Mouse (Mus musculus) thymus, postnatal 4 days (tissue): ENCODE measurements around the gene Ugt2b35.
"Not testable (repeated sequence)": the region's sequence is repeated elsewhere in the genome, so short reads cannot be mapped to it uniquely, and the experiment has no call there.

Experiments used
- DNase-seq: peaks from one replicate; pipeline ENCODE4 v3.0.0; 2021

Gene Ugt2b35

DNA sequence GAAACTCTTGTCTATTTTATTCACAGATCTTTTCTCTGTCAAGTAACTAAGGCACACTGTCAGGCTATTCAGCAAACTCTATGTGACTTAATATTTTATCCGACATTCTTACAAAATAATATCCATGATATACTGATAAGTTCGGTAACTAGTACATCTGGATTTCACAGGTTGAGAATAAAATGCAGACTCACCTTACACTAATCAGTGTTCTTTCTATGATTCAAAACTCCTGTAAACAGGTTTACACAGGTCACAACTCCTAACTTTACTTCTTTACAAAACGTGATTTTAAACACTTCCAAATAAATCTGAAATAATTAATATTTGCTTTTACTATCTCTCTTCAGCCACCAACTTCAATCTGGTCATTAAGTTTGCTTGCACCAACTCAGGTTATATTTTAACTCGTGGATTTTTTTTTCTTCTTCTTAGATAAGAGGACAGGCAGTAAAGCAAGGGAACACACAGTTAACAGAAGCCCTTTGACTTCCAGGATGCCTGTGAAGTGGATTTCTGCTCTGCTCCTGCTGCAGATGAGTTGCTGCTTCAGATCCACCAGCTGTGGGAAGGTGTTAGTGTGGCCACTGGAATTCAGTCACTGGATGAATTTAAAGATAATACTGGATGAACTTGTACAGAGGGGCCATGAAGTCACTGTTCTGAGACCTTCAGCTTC lies at the start of gene Ugt2b35:
Ugt2b35 (plus strand) TSS at position 466 of the 679 bp plus-strand sequence.
- no peak for DNase-seq

DNA sequence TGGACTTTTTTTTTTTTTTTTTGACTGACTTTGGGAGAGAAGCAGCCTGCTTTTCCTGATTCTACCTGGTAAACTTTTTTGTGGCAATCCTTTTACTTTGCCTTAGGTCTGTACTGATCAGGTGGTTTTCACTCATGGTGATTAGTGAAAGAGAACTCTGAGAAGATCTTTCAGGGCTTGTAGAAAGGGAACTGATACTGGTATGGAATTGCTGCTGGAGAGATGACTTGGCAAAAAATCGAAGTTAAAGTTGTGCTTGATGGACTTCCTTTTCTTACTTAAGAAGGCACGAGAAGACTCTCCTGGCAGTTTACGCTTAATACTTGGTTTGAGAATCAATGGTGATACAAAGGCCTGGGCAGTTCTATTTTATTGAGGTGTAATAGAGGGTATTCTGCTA lies 40.2 kb upstream of the Ugt2b35 start:
- no peak for DNase-seq

DNA sequence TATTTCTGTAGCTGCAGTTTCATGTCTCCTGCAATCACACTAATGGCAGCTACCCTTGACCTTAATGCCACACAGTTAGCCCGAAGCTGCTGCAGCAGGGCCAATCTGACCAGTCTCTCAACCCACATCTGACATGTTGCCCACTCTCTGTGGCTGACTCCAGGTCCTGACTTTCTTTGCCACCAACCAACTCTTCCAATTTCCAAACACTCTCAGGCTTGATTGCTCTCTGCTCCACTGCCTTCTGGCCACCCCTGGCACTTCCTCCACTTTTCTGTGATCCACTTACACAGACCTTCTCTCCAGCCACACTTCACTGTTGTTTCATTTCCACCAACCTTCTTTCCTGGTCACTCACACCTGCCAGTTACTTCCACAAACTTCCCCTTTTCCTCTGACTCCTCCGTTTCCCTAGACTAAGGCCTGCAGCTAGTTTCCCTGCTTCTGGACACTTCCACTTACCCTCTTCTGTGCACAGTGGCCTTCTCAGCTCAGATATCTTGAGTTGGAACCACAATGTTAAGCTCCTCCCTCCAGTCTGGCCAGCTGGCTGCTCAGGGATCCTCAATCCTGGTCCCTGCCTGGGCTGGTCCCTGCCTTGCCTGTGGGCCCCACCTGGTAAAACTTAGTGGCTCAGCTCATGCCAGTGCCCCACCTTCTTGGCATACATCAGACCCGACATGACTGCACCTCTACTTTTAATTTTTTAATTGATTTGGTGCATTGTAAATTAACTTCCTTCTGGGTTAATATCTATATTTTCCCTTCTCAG lies 38.9 kb upstream of the Ugt2b35 start:
- DNase-seq: no peak

DNA sequence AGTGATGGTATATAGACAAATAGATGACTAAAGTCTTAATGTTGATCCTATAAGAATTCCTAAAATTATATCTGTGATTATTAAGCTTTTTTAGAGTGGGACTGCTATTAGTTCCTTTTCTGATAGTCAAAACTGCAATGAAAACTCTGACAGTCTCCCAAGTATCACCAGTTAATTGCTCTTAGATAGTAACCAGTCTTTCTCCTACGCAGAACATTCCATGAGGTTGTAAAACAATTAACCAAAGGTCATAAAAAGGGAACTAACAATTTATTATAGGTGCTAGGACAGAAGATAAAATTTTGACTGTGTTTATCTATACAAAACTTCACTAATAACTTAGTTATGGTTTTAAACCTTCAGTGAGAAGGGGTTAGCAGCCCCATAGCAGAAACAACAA lies 37.8 kb upstream of the Ugt2b35 start:
- not testable (repeated sequence) for DNase-seq

DNA sequence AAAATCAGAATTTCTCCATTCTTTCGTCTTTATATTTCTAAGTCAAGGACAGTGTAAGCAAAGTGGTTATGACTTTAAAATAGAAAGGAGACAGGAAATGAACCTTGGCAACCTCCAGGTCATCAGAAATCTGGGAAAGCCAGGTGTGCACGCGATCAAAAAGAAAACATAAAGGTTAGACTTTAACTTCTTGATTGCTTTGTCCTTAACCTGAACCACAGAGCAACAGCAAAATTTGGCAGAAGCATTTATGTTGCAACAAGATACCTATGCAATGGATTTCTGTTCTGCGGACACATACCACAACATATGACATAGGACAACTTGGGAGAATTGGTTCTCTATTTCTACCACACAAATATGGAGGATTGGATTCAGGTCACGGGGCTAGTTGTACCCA lies 33.4 kb upstream of the Ugt2b35 start:
- DNase-seq: not testable (repeated sequence)

DNA sequence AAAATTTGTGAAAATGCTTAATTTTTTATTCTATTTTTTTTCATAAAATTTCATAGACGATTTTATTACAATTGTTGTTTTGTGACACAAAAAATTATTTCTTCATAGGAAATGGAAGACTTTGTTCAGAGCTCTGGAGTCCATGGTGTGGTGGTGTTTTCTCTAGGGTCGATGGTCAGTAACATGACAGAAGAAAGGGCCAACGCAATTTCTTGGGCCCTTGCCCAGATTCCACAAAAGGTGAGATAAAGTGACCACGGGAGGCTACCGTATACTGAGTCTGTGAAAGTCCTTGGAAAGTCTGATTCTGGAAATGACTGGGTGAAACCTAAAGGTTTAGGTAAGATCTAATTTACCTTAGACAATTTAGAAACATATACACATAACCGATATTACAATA lies 4.1 kb downstream of the Ugt2b35 start:
- DNase-seq: no peak

DNA sequence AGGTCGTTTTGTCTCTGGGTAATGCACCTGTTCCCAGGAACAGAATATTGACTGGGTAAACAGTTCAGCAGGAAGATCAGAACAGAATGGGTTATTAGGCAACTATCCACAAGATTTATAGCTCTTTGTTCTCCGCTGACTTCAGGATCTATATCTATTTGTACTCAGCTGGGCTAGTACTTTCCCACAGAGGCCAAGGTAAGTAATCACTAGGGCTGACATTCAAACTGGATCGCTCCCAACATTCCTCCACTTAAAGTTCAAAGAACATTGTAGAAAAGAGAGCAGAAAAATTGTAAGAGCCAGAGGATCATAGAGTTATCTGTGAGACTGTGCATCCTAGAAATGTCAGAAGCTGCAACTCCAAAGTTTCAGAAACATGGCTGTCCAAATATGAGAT lies 14.8 kb downstream of the Ugt2b35 start:
- no peak for DNase-seq

DNA sequence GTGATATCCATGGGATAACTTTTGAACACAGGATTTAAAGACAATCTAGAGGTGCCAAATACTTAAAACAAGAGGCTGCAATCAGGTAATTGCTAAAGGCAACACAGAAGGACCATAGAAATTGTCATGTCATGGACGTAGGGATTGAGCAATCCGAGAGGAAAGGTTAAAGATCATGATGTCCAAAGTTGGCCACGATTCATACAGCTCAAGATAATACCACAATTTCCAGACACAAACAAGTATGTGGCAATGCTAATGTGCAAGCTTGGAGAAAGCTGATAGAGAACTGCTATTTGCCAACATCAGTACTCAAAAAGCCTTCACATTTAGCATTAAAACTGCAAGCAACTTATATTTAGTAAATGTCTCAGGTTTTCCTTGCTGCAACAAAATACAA lies 26.7 kb downstream of the Ugt2b35 start:
- DNase-seq: no peak

DNA sequence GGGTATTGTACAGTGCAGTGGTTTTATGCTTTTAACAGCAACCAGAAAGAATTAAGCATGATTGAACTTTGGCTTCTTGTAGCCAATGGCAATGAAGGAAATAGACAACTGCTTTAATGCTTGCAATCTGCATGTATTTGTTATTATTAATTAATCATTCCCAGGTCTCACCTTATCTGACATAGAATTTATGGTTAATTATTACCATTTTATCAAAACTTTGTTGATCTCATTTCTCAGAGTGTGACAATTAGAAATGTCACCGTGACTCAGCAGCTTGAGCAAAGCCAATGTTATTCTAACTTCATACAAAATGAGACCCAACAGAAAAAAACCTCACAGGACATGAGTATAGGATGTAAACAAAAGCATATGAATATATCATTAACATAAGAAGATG lies 30.0 kb downstream of the Ugt2b35 start:
- DNase-seq: no peak
